Mouse (Mus musculus) embryonic facial prominence, embryonic 14.5 days (tissue): ENCODE measurements around the gene Gcsh. TPM values are rescaled to one million over a fixed set of nuclear protein-coding genes. Genes with fewer than 3 reads are reported as not detected.

Source experiments
- ATAC-seq: fragments of 200-750 bp; cut with Nextera tagmentation; 2 replicates; pipeline ENCODE4 v1.8.0; 2017; ENCODE audit warnings: low read depth, moderate number of reproducible peaks, moderate TSS enrichment
- DNase-seq: peaks from one replicate; pipeline ENCODE4 v3.0.0-alpha.2; 2015; ENCODE audit warnings: low spot score
- H3K27ac ChIP-seq: fragments of 300-500 bp; sonication (generic); replicated peaks from 2 replicates; pipeline ENCODE4 v1.5.1; 2014; ENCODE audit warnings: low read depth, mild to moderate bottlenecking, low read length, moderate library complexity
- H3K27me3 ChIP-seq: fragments of 300-500 bp; sonication (generic); replicated peaks from 2 replicates; pipeline ENCODE4 v1.6.1; 2014; ENCODE audit warnings: low read length; ENCODE audit not compliant: control insufficient read depth, insufficient read depth
- H3K36me3 ChIP-seq: fragments of 300-500 bp; sonication (generic); 2 replicates; pipeline ENCODE4 v1.6.1; 2014; ENCODE audit warnings: low read length, mixed read lengths; ENCODE audit not compliant: control insufficient read depth, insufficient read depth
- H3K4me1 ChIP-seq: fragments of 300-500 bp; sonication (generic); 2 replicates; pipeline ENCODE4 v1.6.1; 2014; ENCODE audit warnings: antibody characterized with exemption, low read length; ENCODE audit not compliant: control insufficient read depth, insufficient read depth
- H3K4me2 ChIP-seq: fragments of 300-500 bp; sonication (generic); 2 replicates; pipeline ENCODE4 v1.6.1; 2014; ENCODE audit warnings: low read depth, mild to moderate bottlenecking, low read length, moderate library complexity, mixed read lengths
- H3K4me3 ChIP-seq: fragments of 300-500 bp; sonication (generic); 2 replicates; pipeline ENCODE4 v1.5.1; 2014; ENCODE audit warnings: low read depth, mild to moderate bottlenecking, low read length
- H3K9ac ChIP-seq: fragments of 300-500 bp; sonication (generic); 2 replicates; pipeline ENCODE4 v1.6.1; 2014; ENCODE audit warnings: low read depth, mild to moderate bottlenecking, low read length, moderate library complexity, mixed read lengths
- H3K9me3 ChIP-seq: fragments of 300-500 bp; sonication (generic); 2 replicates; pipeline ENCODE4 v1.6.1; 2016; ENCODE audit warnings: low read length; ENCODE audit not compliant: control insufficient read depth
- WGBS: fragments of 180-500 bp; shearing (Covaris S2); extraction: QIAGEN DNeasy Blood & Tissue Kit; methylation state at CpG from one replicate; pipeline ENCODE4 v1.1.7; 2014; 5-methylcytosine and 5-hydroxymethylcytosine counted together
- polyA plus RNA-seq: library from polyadenylated mRNA; unstranded; fragments of >200 nt; fragmentation: Nextera tagmentation; extraction: Ambion mirVana; gene quantifications from 2 replicates; pipeline ENCODE4 v1.2.1, GENCODE M21; 2014

Gcsh gene
- polyA plus RNA-seq, 1 experiment from 2014 or later: 105 TPM

DNA sequence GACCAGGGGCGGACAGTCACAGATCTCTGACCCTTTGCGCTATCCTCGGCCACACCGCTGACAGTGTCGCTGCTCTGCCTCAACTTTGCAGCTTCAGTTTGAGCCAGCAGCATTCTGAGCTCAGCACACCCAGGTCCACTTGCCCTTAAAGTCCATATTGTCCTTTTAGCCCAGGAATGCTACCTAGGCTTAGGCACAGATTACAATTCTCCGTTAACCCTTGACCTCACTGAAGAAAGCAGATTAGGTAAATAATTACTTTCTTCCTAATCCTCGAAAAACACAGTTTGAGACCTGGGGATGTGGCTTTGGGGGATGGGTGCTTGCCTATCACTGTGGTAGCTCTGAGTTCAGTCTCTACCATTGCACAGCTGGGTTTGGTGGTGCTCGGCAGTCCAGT, 2.1 kb downstream of the Gcsh start:
- Histone ChIP-seq H3K36me3 (peaks cover 15% of the 10 kb centered on the region; the same call in 1 of the 2 replicates), H3K27me3 (no peaks in the 10 kb centered on the region), H3K4me3 (no peak overlapping the region), H3K4me1 (peaks cover 8% of the 10 kb centered on the region), H3K9ac (no peak overlapping the region), H3K9me3 (no peaks in the 10 kb centered on the region), H3K4me2 (no peak overlapping the region), H3K27ac (no peak overlapping the region)
- ATAC-seq: no peak
- WGBS: 90% methylated on average over 8 of the region's 8 CpGs
- no peak for DNase-seq

DNA sequence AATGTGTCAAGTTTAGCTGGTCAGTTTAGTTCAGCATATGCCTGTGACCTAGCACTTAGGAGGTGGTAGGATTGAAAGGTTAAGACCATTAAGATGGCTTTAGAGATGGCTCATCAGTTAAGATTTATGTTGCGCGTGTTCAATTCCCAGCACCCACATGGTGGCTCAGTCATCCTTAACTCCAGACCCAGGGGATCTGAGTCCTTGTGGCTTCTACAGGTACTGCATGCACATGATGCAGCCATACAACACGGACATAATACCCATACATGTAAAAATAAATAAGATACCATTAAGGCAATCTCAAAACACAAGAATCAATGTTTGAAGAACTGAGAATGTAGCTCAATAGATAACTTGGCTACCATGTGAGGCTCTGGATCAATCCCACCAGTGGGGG, 3.5 kb downstream of the Gcsh start:
- ATAC-seq (no peak), DNase-seq (no peak)
- H3K9me3 ChIP-seq: no peaks in the 10 kb centered on the region
- H3K36me3 ChIP-seq: peaks cover 26% of the 10 kb centered on the region; the same call in 1 of the 2 replicates
- no peaks in the 10 kb centered on the region for H3K27me3 ChIP-seq
- H3K4me2 ChIP-seq: no peak overlapping the region
- H3K9ac ChIP-seq: no peak overlapping the region
- no peak overlapping the region for H3K27ac ChIP-seq
- 97% methylated on average over 3 of the region's 3 CpGs for WGBS
- peaks cover 8% of the 10 kb centered on the region for H3K4me1 ChIP-seq
- H3K4me3 ChIP-seq: no peak overlapping the region

DNA sequence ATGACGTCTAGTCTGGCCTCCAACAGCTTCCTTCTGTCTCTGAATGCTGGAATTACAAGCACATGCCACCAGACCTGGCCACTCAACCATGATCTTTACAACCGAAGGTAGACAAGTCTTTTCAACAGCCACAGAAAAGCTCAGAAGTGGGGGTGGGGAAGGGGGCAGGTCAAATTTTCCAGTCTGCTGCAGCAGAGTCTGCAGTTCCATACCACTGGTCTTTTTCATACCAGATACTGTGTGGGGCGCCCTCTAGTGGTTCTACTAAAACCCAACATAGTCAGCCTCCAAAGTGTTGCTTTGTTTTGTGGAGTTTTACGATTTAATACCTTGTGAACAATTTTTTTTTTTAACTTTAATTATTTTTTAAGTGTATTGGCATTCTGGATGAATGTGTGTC, 13.2 kb downstream of the Gcsh start:
- Histone ChIP-seq H3K27me3 (no peaks in the 10 kb centered on the region), H3K9ac (no peak overlapping the region), H3K4me1 (peaks cover 4% of the 10 kb centered on the region; the same call in 1 of the 2 replicates), H3K36me3 (peaks cover 14% of the 10 kb centered on the region), H3K9me3 (no peaks in the 10 kb centered on the region), H3K4me3 (no peak overlapping the region), H3K4me2 (peak overlapping the region; percentile 18; the same call in 1 of the 2 replicates), H3K27ac (no peak overlapping the region)
- ATAC-seq (no peak), DNase-seq (peak; percentile 79)
- 21% methylated on average over 4 of the region's 4 CpGs for WGBS

DNA sequence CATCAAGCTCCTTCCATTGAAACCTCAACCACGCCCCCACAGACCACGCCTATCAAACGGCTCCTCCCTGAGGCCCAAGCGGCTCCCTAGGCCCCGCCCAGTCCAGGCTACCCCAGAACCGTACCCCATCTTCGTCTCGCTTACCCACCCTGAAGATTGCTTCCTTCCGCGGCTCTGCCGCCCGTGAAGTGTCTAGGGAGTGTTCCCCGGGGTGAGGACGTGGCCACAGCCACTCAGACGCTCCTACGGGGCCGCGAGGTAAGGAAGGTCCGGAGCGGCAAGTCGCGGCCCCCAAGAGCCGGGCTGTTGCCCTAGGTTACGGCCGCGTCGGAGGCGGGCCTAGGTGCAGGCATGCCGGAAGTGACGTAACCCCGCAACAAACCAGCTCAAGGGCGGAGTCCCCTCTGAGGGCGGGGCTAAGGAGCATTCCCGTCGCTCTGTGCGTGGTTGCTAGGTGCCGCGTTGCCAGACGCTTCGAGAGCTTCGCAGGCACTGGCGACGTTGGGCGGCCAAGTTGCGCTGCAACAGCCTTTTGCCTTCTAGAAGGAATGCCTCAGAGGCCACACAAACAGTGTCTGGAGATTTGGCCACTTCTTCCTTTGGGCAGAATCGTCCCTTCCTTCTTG, 14.6 kb downstream of the Gcsh start, which contains the start of gene 1700030J22Rik:
Gene 1700030J22Rik, minus strand, starts transcription at position 329 of the 626 bp plus-strand sequence.
- Histone ChIP-seq H3K9ac (peak within 1 kb of the TSS; percentile 57), H3K36me3 (peaks cover 13% of the 10 kb centered on the region), H3K27ac (peak within 1 kb of the TSS; percentile 59; the same call in 1 of the 2 replicates), H3K9me3 (no peaks in the 10 kb centered on the region), H3K4me3 (peak within 1 kb of the TSS; percentile 85), H3K27me3 (no peaks in the 10 kb centered on the region), H3K4me2 (peak within 1 kb of the TSS; percentile 92), H3K4me1 (peaks cover 4% of the 10 kb centered on the region; the same call in 1 of the 2 replicates)
- ATAC-seq (peak; percentile 98), DNase-seq (peak; percentile 99)
- WGBS: under 1% methylated on average over 30 of the region's 46 CpGs

DNA sequence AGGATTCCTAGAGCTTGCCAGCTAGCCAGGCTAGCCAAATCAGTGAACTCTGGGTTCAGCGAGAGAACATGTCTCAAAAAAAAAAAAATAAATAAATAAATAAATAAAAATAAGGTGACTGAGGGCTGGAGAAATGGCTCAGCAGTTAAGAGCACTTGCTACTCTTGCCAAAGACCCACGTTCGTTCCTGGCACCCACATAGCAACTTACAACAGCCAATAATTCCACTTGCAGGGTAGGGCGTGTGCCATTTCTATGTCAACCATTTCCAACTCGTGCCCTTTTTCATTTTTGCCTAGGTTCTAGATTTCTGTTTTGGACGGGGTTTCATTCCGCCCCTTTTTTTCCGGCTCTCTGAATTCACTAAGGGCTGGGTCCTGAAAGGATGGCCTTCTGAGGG, 15.3 kb downstream of the Gcsh start:
- H3K27me3 ChIP-seq: no peaks in the 10 kb centered on the region
- peak overlapping the region; percentile 92 for H3K4me2 ChIP-seq
- DNase-seq (no peak), ATAC-seq (no peak)
- H3K27ac ChIP-seq: peak overlapping the region; percentile 59; the same call in 1 of the 2 replicates
- H3K36me3 ChIP-seq: peaks cover 6% of the 10 kb centered on the region
- 30% methylated on average over 8 of the region's 8 CpGs for WGBS
- peak overlapping the region; percentile 57 for H3K9ac ChIP-seq
- H3K4me3 ChIP-seq: peak overlapping the region; percentile 85
- no peaks in the 10 kb centered on the region for H3K9me3 ChIP-seq
- H3K4me1 ChIP-seq: peaks cover 4% of the 10 kb centered on the region; the same call in 1 of the 2 replicates

DNA sequence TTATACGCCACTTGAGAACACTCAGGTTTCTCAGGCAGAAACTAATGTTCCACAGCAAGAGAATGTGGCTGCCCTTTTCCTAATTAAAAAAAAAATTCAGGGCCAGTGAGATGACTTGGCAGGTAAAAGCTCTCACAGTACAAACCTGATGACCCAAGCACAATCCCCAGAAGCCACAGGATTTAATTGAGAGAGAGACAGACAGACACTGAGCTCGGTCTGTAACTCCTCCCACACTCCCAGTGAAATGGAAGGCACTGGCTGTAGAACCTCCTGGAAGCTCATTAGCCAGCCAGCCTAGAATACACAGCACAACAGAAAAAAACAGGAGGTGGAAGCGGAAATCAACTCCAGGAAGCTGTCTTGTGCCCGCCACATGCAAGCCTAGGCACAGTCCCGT, 17.7 kb downstream of the Gcsh start:
- Histone ChIP-seq H3K36me3 (no peaks in the 10 kb centered on the region), H3K4me2 (no peak overlapping the region), H3K4me1 (peaks cover 4% of the 10 kb centered on the region; the same call in 1 of the 2 replicates), H3K9me3 (no peaks in the 10 kb centered on the region), H3K27me3 (no peaks in the 10 kb centered on the region), H3K4me3 (no peak overlapping the region), H3K27ac (no peak overlapping the region), H3K9ac (no peak overlapping the region)
- ATAC-seq (no peak), DNase-seq (no peak)
- 50% methylated on average over 5 of the region's 5 CpGs for WGBS

DNA sequence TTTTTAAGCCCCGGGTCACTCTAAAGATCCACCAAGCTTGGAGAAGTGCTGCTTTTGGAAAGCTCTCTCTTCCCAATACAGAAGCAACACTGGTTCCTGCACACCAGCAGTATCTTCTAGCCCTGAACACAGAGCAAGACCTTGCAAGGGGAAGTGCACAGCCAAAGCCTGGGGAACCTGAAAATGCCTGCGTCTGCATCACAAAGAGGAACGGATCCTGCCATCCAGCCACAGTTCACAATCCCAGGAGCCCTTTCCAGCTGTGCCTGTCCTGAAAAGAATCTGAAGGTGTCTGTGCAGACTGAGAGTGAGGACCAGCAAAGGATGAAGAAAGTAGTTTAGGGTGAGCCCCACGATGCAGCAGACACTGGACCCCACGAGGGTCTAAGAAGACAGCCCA, 18.3 kb downstream of the Gcsh start:
- ATAC-seq (no peak), DNase-seq (no peak)
- no peaks in the 10 kb centered on the region for H3K9me3 ChIP-seq
- H3K9ac ChIP-seq: no peak overlapping the region
- no peak overlapping the region for H3K4me2 ChIP-seq
- peaks cover 4% of the 10 kb centered on the region; the same call in 1 of the 2 replicates for H3K4me1 ChIP-seq
- no peaks in the 10 kb centered on the region for H3K36me3 ChIP-seq
- whole genome bisulfite sequencing: 33% methylated on average over 5 of the region's 5 CpGs
- no peaks in the 10 kb centered on the region for H3K27me3 ChIP-seq
- H3K4me3 ChIP-seq: no peak overlapping the region
- no peak overlapping the region for H3K27ac ChIP-seq

DNA sequence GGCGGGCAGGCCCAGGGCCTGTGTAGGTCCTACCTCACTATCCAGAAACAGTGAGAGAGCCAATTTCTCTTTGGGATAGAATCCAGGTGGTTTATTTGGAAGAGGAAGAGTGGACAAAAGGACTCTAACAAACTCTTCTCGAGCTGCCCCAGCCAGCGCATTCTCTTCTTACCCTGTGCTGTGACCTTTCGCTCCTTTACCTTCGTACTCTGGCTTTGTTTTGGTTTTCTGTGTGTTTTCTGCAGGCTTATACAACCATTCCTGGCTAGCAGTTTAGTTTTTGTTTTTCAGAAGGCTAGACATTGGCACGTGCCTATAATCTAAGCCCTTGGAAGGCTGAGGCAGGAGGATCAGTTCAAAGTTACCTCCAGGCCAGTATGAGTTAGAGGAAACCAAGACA, 23.8 kb downstream of the Gcsh start:
- Histone ChIP-seq H3K27me3 (no peaks in the 10 kb centered on the region), H3K36me3 (no peaks in the 10 kb centered on the region), H3K4me2 (no peak overlapping the region), H3K9ac (no peak overlapping the region), H3K4me3 (no peak overlapping the region), H3K27ac (no peak overlapping the region), H3K4me1 (no peaks in the 10 kb centered on the region), H3K9me3 (no peaks in the 10 kb centered on the region)
- no peak for DNase-seq
- 78% methylated on average over 6 of the region's 6 CpGs for WGBS
- ATAC-seq: no peak

DNA sequence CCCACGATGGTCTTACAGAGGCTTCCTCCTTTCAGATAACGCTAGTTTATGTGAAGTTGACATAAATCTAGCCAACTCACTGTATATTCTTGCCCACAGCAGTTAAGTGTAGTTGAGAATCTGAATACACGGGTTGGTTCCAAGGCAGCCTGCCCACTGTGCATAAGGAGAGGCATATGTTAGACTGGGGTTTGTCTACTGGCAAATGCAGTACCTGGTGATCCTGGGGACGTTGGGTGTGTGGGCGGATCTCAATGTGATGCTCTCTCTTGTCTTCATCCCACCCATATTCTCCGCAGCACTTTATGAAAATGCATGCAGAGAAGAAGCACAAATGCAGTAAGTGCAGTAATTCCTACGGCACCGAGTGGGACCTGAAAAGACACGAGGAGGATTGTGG, 38.9 kb downstream of the Gcsh start:
- DNase-seq (no peak), ATAC-seq (no peak)
- H3K36me3 ChIP-seq: peaks cover 63% of the 10 kb centered on the region
- H3K4me2 ChIP-seq: no peak overlapping the region
- 91% methylated on average over 9 of the region's 9 CpGs for WGBS
- no peak overlapping the region for H3K27ac ChIP-seq
- no peak overlapping the region for H3K4me3 ChIP-seq
- no peak overlapping the region for H3K9ac ChIP-seq
- no peaks in the 10 kb centered on the region for H3K9me3 ChIP-seq
- no peaks in the 10 kb centered on the region for H3K27me3 ChIP-seq
- no peaks in the 10 kb centered on the region for H3K4me1 ChIP-seq
